Mouse (Mus musculus) lung, postnatal 0 days (tissue): ENCODE data around the gene Fbn1.

ENCODE experiments used
- CTCF ChIP-seq: IDR thresholded peaks from 2 replicates; pipeline ENCODE4 v1.5.1; 2016; ENCODE audit warnings: antibody characterized with exemption, mild to moderate bottlenecking
- EP300 ChIP-seq: IDR thresholded peaks from 2 replicates; pipeline ENCODE4 v1.6.1; 2016; ENCODE audit warnings: antibody characterized with exemption, mild to moderate bottlenecking, control low read depth

DNA sequence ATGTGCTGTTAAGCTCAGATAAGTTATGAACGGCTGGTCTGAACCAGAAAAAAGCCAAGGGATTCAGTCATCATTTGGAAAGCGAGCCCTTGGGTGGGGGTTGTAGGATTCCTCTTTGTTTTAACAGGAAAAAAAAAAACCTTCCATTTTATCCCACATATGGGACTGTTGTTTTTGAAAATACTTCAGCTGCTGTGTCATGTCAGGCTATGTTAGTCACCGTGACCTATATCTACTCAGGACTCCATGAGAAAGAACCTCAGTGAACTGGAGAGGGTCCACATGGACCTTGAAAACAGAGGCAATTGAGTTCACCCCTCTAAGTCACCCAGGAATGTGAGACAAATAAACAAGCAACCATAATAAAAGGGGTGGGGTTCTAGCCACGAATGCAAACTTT is 139.2 kb downstream of the Fbn1 start:
- TF ChIP-seq CTCF (no peak), EP300 (peak; percentile 7; the same call in 1 of the 2 replicates)
